Mouse (Mus musculus) heart, embryonic 12.5 days (tissue): ENCODE data around the gene Zfp101. TPM values are rescaled to one million over a fixed set of nuclear protein-coding genes. Genes with fewer than 3 reads are reported as not detected.

ENCODE experiments used
- polyA plus RNA-seq: library from polyadenylated mRNA; unstranded; fragments of >200 nt; fragmentation: Nextera tagmentation; extraction: Ambion mirVana; gene quantifications from 2 replicates; pipeline ENCODE4 v1.2.1, GENCODE M21; 2016

The Zfp101 gene
- polyA plus RNA-seq, 1 experiment from 2014 or later = 8.0 TPM

Other genes with a start within 250 kb of the Zfp101 start
- gene Olfr55, start 226.2 kb downstream of the Zfp101 start, polyA plus RNA-seq = not detected in 2 replicates
- not detected in 2 replicates for gene Olfr239, start 203.3 kb downstream of the Zfp101 start, polyA plus RNA-seq
- gene Olfr1564, start 173.0 kb downstream of the Zfp101 start, polyA plus RNA-seq = 0.05 TPM in 1 of 2 replicates, not detected in the other
- gene Zfp955a, start 139.5 kb downstream of the Zfp101 start, polyA plus RNA-seq = 13.0 and 15.3 TPM in 2 replicates
- gene Olfr63, start 130.0 kb downstream of the Zfp101 start, polyA plus RNA-seq = not detected in 2 replicates
- gene Zfp955b, start 105.1 kb downstream of the Zfp101 start, polyA plus RNA-seq = 8.8 and 9.2 TPM in 2 replicates
- gene Zfp81, start 35.8 kb downstream of the Zfp101 start, polyA plus RNA-seq = 6.5 and 6.6 TPM in 2 replicates
- gene Actl9, start 38.3 kb upstream of the Zfp101 start, polyA plus RNA-seq = not detected in 2 replicates
- 44.1 and 49.0 TPM in 2 replicates for gene Adamts10, start 129.6 kb upstream of the Zfp101 start, polyA plus RNA-seq
- 1.6 and 1.9 TPM in 2 replicates for gene Myo1f, start 161.1 kb upstream of the Zfp101 start, polyA plus RNA-seq
- 31.6 and 32.4 TPM in 2 replicates for gene Zfp414, start 234.4 kb upstream of the Zfp101 start, polyA plus RNA-seq
- 0.14 and 0.67 TPM in 2 replicates for gene Pram1, start 243.4 kb upstream of the Zfp101 start, polyA plus RNA-seq